Comparison of ENCODE assay signal across 18 mouse cellular contexts in the genomic region with DNA sequence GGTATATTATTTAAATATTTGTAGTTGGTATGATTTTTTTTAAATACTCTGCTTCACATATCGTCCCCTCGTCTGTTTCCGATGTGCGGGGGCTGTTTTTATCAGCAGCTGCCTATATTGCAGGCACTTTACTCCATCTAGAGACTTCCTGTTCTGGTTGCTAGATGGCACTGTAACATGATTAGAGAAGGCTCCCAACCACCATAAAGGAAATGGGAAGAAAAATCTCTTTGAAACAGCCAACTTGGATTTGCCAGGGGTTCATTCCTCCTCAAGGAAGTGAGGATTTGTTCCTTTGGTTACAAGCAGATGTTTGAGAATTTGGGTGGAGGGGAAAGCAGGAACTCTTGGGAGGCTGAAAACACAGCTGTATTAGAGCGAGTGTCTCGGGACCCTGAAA.
DNase-seq lines count a peak whose midpoint lies in the region; ATAC-seq lines count a peak whose summit lies in the region.
"Had no signal": no experiment of that assay in that cellular context is flagged by ENCODE, and none has a peak within 500 bp of the region (broad histone marks: within the 10 kb centered on the region; RNA-seq: fewer than 3 reads in every experiment).

No protein-coding gene starts in this region.

- WGBS in heart, embryonic 11.5 days (ENCODE audit: insufficient replicate concordance), result 47% methylated on average over 6 of the region's 6 CpGs
- WGBS in midbrain, embryonic 14.5 days, result 62% methylated on average over 6 of the region's 6 CpGs
- 70% methylated on average over 6 of the region's 6 CpGs for WGBS in midbrain, embryonic 10.5 days
- WGBS in embryonic facial prominence, embryonic 14.5 days, result 46% methylated on average over 6 of the region's 6 CpGs

- no peak overlapping the region for H3K9ac ChIP-seq in heart, embryonic 11.5 days (ENCODE audit: low read depth, low read length)
- H3K9ac ChIP-seq in midbrain, embryonic 14.5 days (replicated peaks; ENCODE audit: low read length), result no peak overlapping the region
- H3K9ac ChIP-seq in embryonic facial prominence, embryonic 14.5 days (ENCODE audit: low read depth, low read length), result no peak overlapping the region
- H3K9ac ChIP-seq: limb, embryonic 13.5 days; liver, embryonic 15.5 days; midbrain, embryonic 12.5 days had no signal

- no peaks in the 10 kb centered on the region; the same call in 1 of the 2 replicates for H3K9me3 ChIP-seq in heart, embryonic 11.5 days (replicated peaks; ENCODE audit: control insufficient read depth, low read length)
- no peaks in the 10 kb centered on the region for H3K9me3 ChIP-seq in midbrain, embryonic 14.5 days (ENCODE audit: control insufficient read depth, low read length)
- peaks cover 24% of the 10 kb centered on the region; the same call in 1 of the 2 replicates for H3K9me3 ChIP-seq in midbrain, embryonic 10.5 days (replicated peaks)
- no peaks in the 10 kb centered on the region for H3K9me3 ChIP-seq in embryonic facial prominence, embryonic 14.5 days (ENCODE audit: control insufficient read depth, low read length)
- H3K9me3 ChIP-seq: G1E; liver, embryonic 15.5 days had no signal

- intact Hi-C loops in gastrocnemius, postnatal 14 days (cut with DNase I; ENCODE audit: low total_unique reads), result loop anchor here (10.0 kb wide), 1 partner anchor 151 kb away; no protein-coding TSS in a partner anchor

- no peak overlapping the region for H3K27ac ChIP-seq in heart, embryonic 11.5 days (ENCODE audit: low read depth, low read length)
- peak overlapping the region; percentile 16; the same call in 1 of the 2 replicates for H3K27ac ChIP-seq in midbrain, embryonic 14.5 days (replicated peaks; ENCODE audit: low read depth, low read length)
- H3K27ac ChIP-seq in midbrain, embryonic 10.5 days (replicated peaks), result no peak overlapping the region
- 0 out of 2 replicates have a peak overlapping the region, but pooled peaks have one; percentile 0 for H3K27ac ChIP-seq in embryonic facial prominence, embryonic 14.5 days (replicated peaks; ENCODE audit: low read depth, low read length)
- H3K27ac ChIP-seq: limb, embryonic 13.5 days; liver, embryonic 15.5 days; midbrain, embryonic 12.5 days had no signal

- H3K36me3 ChIP-seq in heart, embryonic 11.5 days (ENCODE audit: control insufficient read depth, insufficient read depth, low read length), result no peaks in the 10 kb centered on the region
- H3K36me3 ChIP-seq in midbrain, embryonic 14.5 days (ENCODE audit: control insufficient read depth, insufficient read depth, low read length), result no peaks in the 10 kb centered on the region
- no peaks in the 10 kb centered on the region for H3K36me3 ChIP-seq in midbrain, embryonic 10.5 days
- no peaks in the 10 kb centered on the region for H3K36me3 ChIP-seq in embryonic facial prominence, embryonic 14.5 days (ENCODE audit: control insufficient read depth, insufficient read depth, low read length)
- H3K36me3 ChIP-seq: G1E; limb, embryonic 13.5 days; liver, embryonic 15.5 days; midbrain, embryonic 12.5 days had no signal

- H3K4me1 ChIP-seq in heart, embryonic 11.5 days (ENCODE audit: control insufficient read depth, insufficient read depth, low read length), result no peaks in the 10 kb centered on the region
- H3K4me1 ChIP-seq in midbrain, embryonic 14.5 days (ENCODE audit: control insufficient read depth, insufficient read depth, low read length), result peaks cover 6% of the 10 kb centered on the region; the same call in 1 of the 2 replicates
- H3K4me1 ChIP-seq in midbrain, embryonic 10.5 days, result peaks cover 32% of the 10 kb centered on the region
- H3K4me1 ChIP-seq in embryonic facial prominence, embryonic 14.5 days (ENCODE audit: control insufficient read depth, insufficient read depth, low read length), result peaks cover 9% of the 10 kb centered on the region
- H3K4me1 ChIP-seq: limb, embryonic 13.5 days; liver, embryonic 15.5 days had no signal

- no peak overlapping the region for H3K4me3 ChIP-seq in heart, embryonic 11.5 days (ENCODE audit: low read depth, low read length)
- H3K4me3 ChIP-seq in midbrain, embryonic 14.5 days (replicated peaks; ENCODE audit: low read depth, low read length), result no peak overlapping the region
- no peak overlapping the region for H3K4me3 ChIP-seq in midbrain, embryonic 10.5 days
- no peak overlapping the region for H3K4me3 ChIP-seq in embryonic facial prominence, embryonic 14.5 days (ENCODE audit: low read depth, low read length)
- H3K4me3 ChIP-seq: limb, embryonic 13.5 days; liver, embryonic 15.5 days; midbrain, embryonic 12.5 days had no signal

- no peak for ATAC-seq in heart, embryonic 11.5 days (replicated peaks; ENCODE audit: insufficient number of reproducible peaks, low FRiP score, low TSS enrichment)
- no peak for ATAC-seq in midbrain, embryonic 14.5 days (ENCODE audit: low FRiP score, low TSS enrichment)
- no peak for ATAC-seq in embryonic facial prominence, embryonic 14.5 days (ENCODE audit: low read depth)

- H3K27me3 ChIP-seq in heart, embryonic 11.5 days (ENCODE audit: control insufficient read depth, insufficient read depth, low read length), result no peaks in the 10 kb centered on the region
- H3K27me3 ChIP-seq in midbrain, embryonic 14.5 days (ENCODE audit: control insufficient read depth, insufficient read depth, low read length), result no peaks in the 10 kb centered on the region
- no peaks in the 10 kb centered on the region for H3K27me3 ChIP-seq in midbrain, embryonic 10.5 days (ENCODE audit: low read depth, poor library complexity, severe bottlenecking)
- H3K27me3 ChIP-seq in embryonic facial prominence, embryonic 14.5 days (replicated peaks; ENCODE audit: control insufficient read depth, insufficient read depth, low read length), result no peaks in the 10 kb centered on the region
- H3K27me3 ChIP-seq: limb, embryonic 13.5 days; liver, embryonic 15.5 days; midbrain, embryonic 12.5 days had no signal

- H3K4me2 ChIP-seq in heart, embryonic 11.5 days, result peak overlapping the region; percentile 22; the same call in 1 of the 2 replicates
- no peak overlapping the region for H3K4me2 ChIP-seq in midbrain, embryonic 14.5 days (ENCODE audit: low read length)
- no peak overlapping the region for H3K4me2 ChIP-seq in embryonic facial prominence, embryonic 14.5 days (ENCODE audit: low read depth, low read length)
- H3K4me2 ChIP-seq: limb, embryonic 13.5 days; liver, embryonic 15.5 days; midbrain, embryonic 12.5 days had no signal

- no peak for DNase-seq in heart, adult 11 months
- DNase-seq in midbrain, embryonic 14.5 days, result peak; percentile 74
- DNase-seq in midbrain, embryonic 10.5 days (ENCODE audit: low spot score), result no peak
- DNase-seq in embryonic facial prominence, embryonic 14.5 days (ENCODE audit: low spot score), result peak; percentile 31
- DNase-seq in gastrocnemius, postnatal 14 days, result no peak
- DNase-seq in layer of hippocampus, postnatal 14 days (ENCODE audit: low spot score in 2 of 2), result no peak
- DNase-seq: adrenal gland, postnatal 36 days; cerebellum, adult 18-20 months; gastrocnemius, postnatal 25 days; kidney, adult 2 months; kidney, postnatal 4 days; right cerebral cortex, postnatal 14 days; thymus, postnatal 4 days had no signal

Comparison
In these comparisons a context has a peak if more than half of its experiments do, and no peak if none do; other contexts are left out.
1. H3K27ac ChIP-seq: peak in midbrain, embryonic 14.5 days (single experiment) and embryonic facial prominence, embryonic 14.5 days (single experiment); none in heart, embryonic 11.5 days (single experiment) and midbrain, embryonic 10.5 days (single experiment).
2. DNase-seq: peak in midbrain, embryonic 14.5 days (single experiment) and embryonic facial prominence, embryonic 14.5 days (single experiment); none in heart, adult 11 months (single experiment), midbrain, embryonic 10.5 days (single experiment), gastrocnemius, postnatal 14 days (single experiment) and layer of hippocampus, postnatal 14 days (0 of 2).